Mouse (Mus musculus): ENCODE results near the gene Asgr1.
"Not testable (repeated sequence)": the region's sequence is repeated elsewhere in the genome, so short reads cannot be mapped to it uniquely, and the experiment has no call there.

Asgr1 gene

DNA sequence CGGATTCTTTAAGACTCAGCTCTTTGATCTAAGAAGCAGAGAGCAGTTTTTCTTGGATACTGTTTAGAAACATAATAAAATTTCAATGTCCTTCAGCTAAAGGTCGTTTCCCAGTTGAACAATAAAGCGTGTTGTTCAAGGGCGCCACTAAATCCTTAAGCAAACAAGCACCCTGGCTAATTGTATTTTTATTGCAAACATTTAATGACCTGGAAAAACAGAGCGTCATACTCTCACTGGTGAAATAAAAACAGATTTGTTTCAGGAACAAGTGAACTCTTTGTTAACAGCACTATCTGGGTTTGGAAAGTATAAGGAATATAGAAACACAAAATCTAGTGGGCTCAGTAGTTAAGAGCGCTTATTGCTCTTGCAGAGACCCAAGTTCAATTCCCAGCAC, 16.2 kb downstream of the Asgr1 start:
- DNase-seq: no peak

DNA sequence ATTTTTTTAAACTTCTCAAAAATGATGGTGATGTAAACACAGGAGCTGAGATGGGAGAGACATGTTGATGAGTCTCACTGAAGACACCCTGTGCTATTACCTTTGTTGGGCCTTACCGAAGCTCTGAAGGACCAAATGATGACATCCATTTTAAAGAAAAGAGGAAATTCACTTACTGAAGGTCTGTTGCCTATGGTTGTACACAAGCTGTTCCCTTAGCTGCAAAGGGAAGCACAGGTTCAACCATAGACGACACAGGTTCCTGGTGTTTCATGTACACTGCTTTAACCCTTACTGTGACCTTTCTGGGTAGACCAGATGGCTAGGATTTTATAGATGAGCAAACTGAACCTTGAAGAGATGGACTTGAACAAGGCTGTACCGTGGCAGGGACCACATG, 16.7 kb downstream of the Asgr1 start:
- not testable (repeated sequence) for DNase-seq

GRCm38 (mm10) chr11:70074379-70075071, 20.6 kb downstream of the Asgr1 start:
- DNase-seq: peak; percentile 72

- no peak for DNase-seq
Observed at GRCm38 (mm10) chr11:70075581-70075980, 21.7 kb downstream of the Asgr1 start.

DNA sequence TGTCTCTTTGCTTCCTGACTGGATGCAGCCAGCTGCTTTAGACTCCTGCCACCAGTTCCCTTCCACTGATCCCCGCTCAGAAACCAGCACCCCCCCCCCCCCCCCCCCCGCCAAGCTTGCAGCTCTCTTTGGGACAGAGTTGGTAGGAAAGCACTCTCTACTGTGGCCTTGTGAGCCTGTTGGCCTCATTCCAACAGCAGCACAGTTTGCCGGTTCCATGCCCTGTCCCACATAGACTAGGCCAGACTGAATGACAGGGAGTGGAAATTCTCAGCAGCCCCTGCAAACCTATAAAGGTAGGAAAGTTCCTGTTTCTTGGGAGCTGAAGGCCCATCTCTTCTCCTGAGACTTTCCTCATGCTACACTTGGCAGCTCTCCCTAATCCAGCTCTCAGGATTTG, 23.6 kb downstream of the Asgr1 start:
- DNase-seq: no peak

GRCm38 (mm10) chr11:70079175-70079574, 25.3 kb downstream of the Asgr1 start:
- DNase-seq: no peak

DNA sequence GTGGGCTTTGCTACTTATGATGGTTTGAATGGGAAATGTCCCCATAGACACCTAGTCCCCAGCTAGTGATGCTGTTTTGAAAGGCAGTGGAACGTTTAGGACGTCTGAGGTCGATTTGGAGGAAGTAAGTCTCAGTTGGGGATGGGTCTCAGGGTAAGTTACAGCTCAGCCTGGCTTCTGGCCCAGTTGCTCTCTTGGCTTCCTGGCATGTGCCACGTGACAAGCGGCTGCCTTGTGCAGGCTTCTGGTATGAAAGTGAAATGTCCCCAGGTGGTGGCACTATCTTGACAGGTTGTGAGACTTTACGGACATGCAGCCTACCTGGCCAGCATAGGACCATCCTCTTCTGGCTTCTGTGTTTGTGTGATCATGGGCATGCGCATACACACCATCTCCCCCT, 26.0 kb downstream of the Asgr1 start:
- peak; percentile 74 for DNase-seq

- peak; percentile 18 for DNase-seq
Observed at GRCm38 (mm10) chr11:70080803-70081590, 27.1 kb downstream of the Asgr1 start.

DNA sequence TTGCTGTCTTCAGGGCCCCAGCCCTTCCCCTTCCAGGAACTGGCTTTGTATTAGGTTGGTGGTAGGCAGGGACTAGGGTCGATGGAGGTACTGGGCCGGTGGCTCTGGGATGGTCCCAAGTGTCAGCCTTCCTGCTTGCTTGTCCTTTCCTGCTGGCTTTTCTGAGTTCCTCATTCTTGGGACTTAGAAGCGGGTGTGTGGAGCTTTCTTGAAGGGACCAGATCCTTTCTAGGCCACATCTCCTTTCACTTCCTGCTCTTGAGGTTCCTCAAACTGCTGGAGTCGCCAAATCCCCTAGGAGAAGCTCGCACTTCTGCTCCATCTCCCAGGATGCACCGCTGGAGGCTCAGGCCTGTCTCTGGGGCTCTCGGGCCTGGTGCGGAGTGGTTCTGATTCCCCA, 30.7 kb downstream of the Asgr1 start:
- DNase-seq: no peak

GRCm38 (mm10) chr11:70091986-70092783, 38.3 kb downstream of the Asgr1 start, which contains the start of gene Asgr2:
TSS of gene Asgr2 (plus strand) at chr11:70092644.
- DNase-seq: no peak

- no peak for DNase-seq
Observed at GRCm38 (mm10) chr11:70097396-70097795, 43.5 kb downstream of the Asgr1 start.

- no peak for DNase-seq
Observed at GRCm38 (mm10) chr11:70099102-70099501, 45.2 kb downstream of the Asgr1 start.

GRCm38 (mm10) chr11:70099809-70100208, 45.9 kb downstream of the Asgr1 start:
- no peak for DNase-seq

- no peak for DNase-seq
Observed at GRCm38 (mm10) chr11:70103701-70104315, 49.9 kb downstream of the Asgr1 start.

GRCm38 (mm10) chr11:70107085-70107484, 53.2 kb downstream of the Asgr1 start:
- no peak for DNase-seq

Data from thymus, postnatal 14 days (tissue).